Mouse (Mus musculus): Measurements from ENCODE around the gene Patz1. TPM values are rescaled to one million over a fixed set of nuclear protein-coding genes. Genes with fewer than 3 reads are reported as not detected.
A peak's percentile ranks its signal among the peaks of the same experiment; 100 is the strongest.

Gene Patz1
- polyA plus RNA-seq (2015; fragmentation: Nextera tagmentation; extraction: Ambion mirVana) = 94.6 and 106 TPM in 2 replicates

DNA sequence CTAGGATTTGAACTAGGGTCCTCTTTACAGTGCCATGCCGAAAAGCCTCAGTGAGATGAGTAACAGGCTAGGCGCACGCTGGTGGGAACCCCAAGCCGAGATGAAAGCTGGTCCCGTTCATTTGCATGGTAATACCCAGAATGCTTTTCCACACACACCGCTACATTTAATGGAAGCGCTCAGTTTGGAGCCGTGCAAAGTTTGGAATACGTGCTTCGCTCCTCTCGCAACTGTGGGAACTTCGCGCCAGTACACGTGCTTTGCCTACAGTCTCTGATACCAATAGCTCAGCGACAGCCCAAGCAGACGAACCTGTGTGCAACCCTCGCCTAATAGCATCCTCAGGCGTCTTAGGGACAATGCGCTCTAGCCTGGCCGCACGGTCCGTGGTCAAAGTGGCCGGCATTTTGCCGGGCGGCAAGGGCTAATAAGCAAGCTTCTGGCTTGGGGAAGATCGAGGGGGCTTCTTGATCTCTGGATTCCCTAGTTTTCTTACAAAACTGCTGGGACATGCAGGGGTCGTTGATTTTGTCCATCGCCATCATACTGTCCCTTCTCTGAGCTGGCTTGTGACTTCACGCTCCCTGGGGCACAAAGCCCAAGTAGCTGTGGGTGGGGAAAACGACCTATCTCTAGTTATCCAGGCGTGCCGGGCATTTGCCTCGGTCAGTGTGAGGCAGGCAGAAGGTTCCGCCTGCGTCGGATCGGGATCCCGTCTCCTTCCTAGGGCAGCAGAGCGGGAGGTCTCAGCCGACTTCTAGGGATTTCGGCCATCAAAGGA is at the start of gene Patz1:
Gene Patz1, plus strand, starts transcription at position 354 of the 781 bp plus-strand sequence.
- H3K4me1 ChIP-seq (replicated peaks) = peaks cover 26% of the 10 kb centered on the region
- peak within 1 kb of the TSS; percentile 89 for H3K4me3 ChIP-seq (replicated peaks)
- WGBS = under 1% methylated on average over 41 of the region's 41 CpGs
- H3K27me3 ChIP-seq = no peaks in the 10 kb centered on the region
- H3K36me3 ChIP-seq = 0 out of 2 replicates have a peak, but pooled peaks cover 3% of the 10 kb centered on the region
- peak within 1 kb of the TSS; percentile 100 for H3K27ac ChIP-seq
- H3K4me2 ChIP-seq (replicated peaks) = peak within 1 kb of the TSS; percentile 89
- H3K9ac ChIP-seq (replicated peaks) = peak within 1 kb of the TSS; percentile 97
- peak; percentile 43; the same call in 1 of the 2 replicates for ATAC-seq
- H3K9me3 ChIP-seq = no peaks in the 10 kb centered on the region

DNA sequence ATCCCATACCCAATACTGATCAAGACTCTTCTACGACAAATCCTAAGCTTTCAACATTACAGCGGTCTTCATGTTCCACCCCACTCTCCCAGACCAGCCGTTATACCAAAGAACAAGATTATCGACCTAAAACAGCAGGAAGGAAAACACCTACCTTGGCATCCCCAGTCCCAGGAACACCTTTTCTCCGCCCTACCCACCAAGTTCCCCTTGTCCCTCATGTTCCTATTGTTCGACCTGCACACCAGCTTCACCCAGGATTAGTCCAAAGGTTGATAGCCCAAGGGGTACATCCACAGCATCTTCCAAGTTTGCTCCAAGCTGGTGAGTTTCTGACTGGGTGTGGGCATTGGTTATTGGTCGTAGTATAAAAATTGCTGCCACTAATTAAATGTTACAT is 46.3 kb upstream of the Patz1 start:
- Histone ChIP-seq H3K4me1 (replicated peaks) (no peaks in the 10 kb centered on the region), H3K4me2 (replicated peaks) (no peak overlapping the region), H3K36me3 (peaks cover 88% of the 10 kb centered on the region), H3K9me3 (no peaks in the 10 kb centered on the region), H3K4me3 (replicated peaks) (no peak overlapping the region), H3K27me3 (no peaks in the 10 kb centered on the region), H3K9ac (replicated peaks) (no peak overlapping the region), H3K27ac (no peak overlapping the region)
- ATAC-seq = no peak
- 95% methylated on average over 7 of the region's 7 CpGs for WGBS

DNA sequence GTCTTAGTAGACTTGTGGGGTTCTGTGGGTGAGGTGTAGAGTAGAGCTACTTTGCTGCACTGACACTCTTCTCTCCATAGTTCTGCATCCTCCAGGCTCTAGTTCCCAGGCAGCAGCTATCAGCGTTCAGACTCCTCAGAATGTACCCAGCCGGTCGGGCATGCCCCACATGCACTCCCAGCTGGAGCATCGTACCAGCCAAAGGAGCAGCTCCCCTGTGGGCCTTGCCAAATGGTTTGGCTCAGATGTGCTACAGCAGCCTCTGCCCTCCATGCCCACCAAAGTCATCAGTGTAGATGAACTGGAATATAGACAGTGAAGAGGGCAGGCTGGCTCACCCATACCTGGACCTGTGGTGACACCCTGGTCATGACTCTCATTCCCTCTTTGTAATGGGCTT is 44.9 kb upstream of the Patz1 start:
- Histone ChIP-seq H3K36me3 (peaks cover 89% of the 10 kb centered on the region), H3K4me2 (replicated peaks) (no peak overlapping the region), H3K9ac (replicated peaks) (no peak overlapping the region), H3K9me3 (no peaks in the 10 kb centered on the region), H3K4me3 (replicated peaks) (no peak overlapping the region), H3K4me1 (replicated peaks) (no peaks in the 10 kb centered on the region), H3K27me3 (no peaks in the 10 kb centered on the region), H3K27ac (no peak overlapping the region)
- 85% methylated on average over 4 of the region's 4 CpGs for whole genome bisulfite sequencing
- ATAC-seq = no peak

DNA sequence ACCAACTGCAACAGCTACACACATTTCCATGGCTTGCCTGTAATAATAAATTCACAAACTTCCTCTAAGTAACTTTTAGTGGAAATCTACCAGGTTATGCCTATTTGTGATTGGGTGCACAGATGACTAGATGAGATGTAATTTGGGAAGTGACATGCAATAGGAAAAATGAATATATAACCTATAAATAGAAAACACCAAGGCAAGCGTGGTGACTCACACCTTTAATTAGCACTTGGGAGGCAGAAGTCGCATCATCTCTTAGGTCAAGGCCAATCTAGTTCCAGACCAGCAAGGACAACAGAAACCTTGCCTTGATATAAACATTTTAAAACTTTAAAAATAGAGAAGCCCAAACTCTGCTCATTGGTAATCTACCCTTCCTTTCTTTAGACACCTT is 41.3 kb upstream of the Patz1 start:
- Histone ChIP-seq H3K9me3 (no peaks in the 10 kb centered on the region), H3K27me3 (no peaks in the 10 kb centered on the region), H3K27ac (no peak overlapping the region), H3K4me3 (replicated peaks) (no peak overlapping the region), H3K36me3 (peaks cover 91% of the 10 kb centered on the region), H3K4me1 (replicated peaks) (no peaks in the 10 kb centered on the region), H3K4me2 (replicated peaks) (no peak overlapping the region), H3K9ac (replicated peaks) (no peak overlapping the region)
- ATAC-seq = no peak
- 92% methylated on average over 2 of the region's 2 CpGs for WGBS

DNA sequence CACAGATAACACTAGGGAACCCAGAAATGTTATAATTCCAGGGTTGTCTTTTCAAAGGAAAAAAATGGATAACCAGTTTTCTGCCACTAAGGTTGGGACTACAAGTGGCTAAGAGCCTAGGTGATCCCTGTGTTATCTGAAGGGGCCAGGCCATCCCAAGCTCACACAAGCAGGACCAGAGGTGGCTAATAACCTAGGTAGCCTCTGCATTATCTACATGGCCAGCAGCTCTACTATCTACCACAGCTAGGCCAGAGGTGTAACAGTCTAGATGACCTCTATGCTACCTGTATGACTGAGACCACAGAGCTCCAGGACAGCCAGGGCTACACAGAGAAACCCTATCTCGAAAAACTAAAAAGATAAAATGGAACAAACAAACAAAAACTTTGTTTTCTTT is 29.1 kb upstream of the Patz1 start:
- WGBS = 94% methylated on average over 1 of the region's 1 CpGs
- Histone ChIP-seq H3K27me3 (no peaks in the 10 kb centered on the region), H3K9ac (replicated peaks) (no peak overlapping the region), H3K27ac (no peak overlapping the region), H3K36me3 (peaks cover 85% of the 10 kb centered on the region), H3K4me3 (replicated peaks) (no peak overlapping the region), H3K4me2 (replicated peaks) (no peak overlapping the region), H3K4me1 (replicated peaks) (peaks cover 17% of the 10 kb centered on the region), H3K9me3 (no peaks in the 10 kb centered on the region)
- ATAC-seq = no peak

DNA sequence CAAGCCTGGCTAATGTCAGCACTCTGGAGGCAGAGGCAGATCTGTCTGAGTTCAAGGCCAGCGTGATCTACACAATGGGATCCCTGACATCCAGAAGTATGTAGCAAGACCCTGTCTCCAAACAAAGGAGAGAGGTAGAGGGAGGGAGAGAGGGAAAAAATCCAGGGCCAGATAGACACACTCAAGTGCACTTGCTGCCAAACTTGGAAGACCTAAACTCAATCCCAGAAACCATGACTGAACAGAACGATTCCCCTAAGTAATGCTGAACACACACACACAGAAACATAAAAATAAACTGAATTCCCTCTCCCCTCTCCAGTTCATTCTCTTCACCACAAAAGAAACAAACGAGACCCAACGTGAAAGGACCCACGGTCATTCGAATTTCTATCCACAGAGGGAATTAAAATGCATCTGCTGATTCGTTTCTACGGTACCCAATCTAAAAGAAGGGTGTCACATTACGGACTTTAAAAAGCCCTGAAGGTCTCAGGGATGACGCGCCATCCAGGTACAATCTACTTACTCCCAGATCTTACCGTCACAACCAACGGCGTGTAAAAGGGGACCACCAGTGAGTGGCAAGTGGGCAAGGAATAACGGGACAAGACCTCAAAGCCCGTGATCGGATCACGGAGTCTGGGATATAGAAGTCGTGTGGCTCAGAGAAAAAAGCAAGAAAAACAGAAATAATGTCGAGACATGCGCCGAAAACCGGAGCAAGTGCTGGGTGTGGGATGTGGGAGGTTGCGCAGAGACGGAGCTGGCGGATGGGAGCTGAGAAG is 23.2 kb upstream of the Patz1 start:
- H3K36me3 ChIP-seq = peaks cover 31% of the 10 kb centered on the region
- peak overlapping the region; percentile 94 for H3K4me3 ChIP-seq (replicated peaks)
- no peaks in the 10 kb centered on the region for H3K27me3 ChIP-seq
- no peaks in the 10 kb centered on the region for H3K9me3 ChIP-seq
- peak overlapping the region; percentile 84 for H3K4me2 ChIP-seq (replicated peaks)
- peaks cover 33% of the 10 kb centered on the region for H3K4me1 ChIP-seq (replicated peaks)
- H3K9ac ChIP-seq (replicated peaks) = peak overlapping the region; percentile 100
- WGBS = under 1% methylated on average over 26 of the region's 26 CpGs
- peak overlapping the region; percentile 95 for H3K27ac ChIP-seq
- ATAC-seq = no peak; the same call in 1 of the 2 replicates

DNA sequence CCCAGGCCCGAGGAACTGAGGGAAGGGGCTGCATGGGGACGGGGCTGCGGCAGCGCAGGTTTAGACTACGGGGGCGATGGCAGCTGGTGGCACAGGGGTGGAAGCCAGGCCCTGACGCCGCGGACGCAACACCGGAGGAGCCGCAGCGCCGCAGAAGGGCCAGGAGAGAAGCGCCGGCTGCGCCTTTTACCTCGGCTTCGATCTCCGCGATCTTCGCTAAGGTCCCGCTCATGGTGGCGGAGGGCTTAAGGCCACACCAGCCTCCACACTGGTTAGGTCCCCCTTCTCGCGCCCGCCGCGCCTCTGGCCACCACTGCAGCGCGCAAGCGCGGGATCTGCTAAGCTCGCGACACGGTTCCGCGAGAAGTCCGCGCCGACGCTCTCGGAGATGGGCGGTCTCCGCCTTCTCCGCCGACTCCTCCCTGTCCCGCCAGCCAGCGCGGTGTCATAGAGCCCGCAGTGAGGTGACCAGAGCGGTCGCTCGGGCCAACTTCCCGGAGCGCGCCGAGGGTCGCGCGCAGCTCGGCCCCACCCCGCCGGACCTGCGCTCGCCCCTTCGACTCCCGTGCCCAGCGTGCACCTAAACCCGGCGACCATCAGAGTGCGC is 22.5 kb upstream of the Patz1 start, which contains the start of gene Drg1:
Gene Drg1, minus strand, starts transcription at position 337 of the 607 bp plus-strand sequence.
- peak; percentile 99 for ATAC-seq
- peak within 1 kb of the TSS; percentile 94 for H3K4me3 ChIP-seq (replicated peaks)
- H3K36me3 ChIP-seq = peaks cover 24% of the 10 kb centered on the region
- no peaks in the 10 kb centered on the region for H3K27me3 ChIP-seq
- H3K27ac ChIP-seq = peak within 1 kb of the TSS; percentile 95
- peaks cover 33% of the 10 kb centered on the region for H3K4me1 ChIP-seq (replicated peaks)
- WGBS = under 1% methylated on average over 69 of the region's 72 CpGs
- H3K9ac ChIP-seq (replicated peaks) = peak within 1 kb of the TSS; percentile 100
- H3K4me2 ChIP-seq (replicated peaks) = peak within 1 kb of the TSS; percentile 84
- no peaks in the 10 kb centered on the region for H3K9me3 ChIP-seq

DNA sequence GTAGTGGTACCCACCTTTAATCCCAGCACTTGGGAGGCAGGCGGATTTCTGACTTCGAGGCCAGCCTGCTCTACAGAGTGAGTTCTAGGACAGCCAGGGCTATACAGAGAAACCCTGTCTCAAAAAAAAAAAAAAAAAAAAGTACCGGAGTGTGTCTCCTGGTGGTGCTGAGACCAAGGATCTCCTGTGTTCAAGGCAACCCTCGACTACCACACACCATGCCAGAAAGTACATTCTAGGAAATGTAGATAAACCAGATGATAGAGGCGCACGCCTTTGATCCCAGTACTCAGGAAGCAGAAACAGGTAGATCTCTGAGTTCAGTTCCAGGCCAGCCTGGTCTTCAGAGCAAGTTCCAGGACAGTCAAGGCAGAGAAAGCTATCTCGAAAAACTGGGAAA is 21.5 kb upstream of the Patz1 start:
- H3K9ac ChIP-seq (replicated peaks) = peak overlapping the region; percentile 100
- H3K27me3 ChIP-seq = no peaks in the 10 kb centered on the region
- no peak for ATAC-seq
- H3K4me1 ChIP-seq (replicated peaks) = peaks cover 33% of the 10 kb centered on the region
- no peaks in the 10 kb centered on the region for H3K9me3 ChIP-seq
- 54% methylated on average over 7 of the region's 7 CpGs for whole genome bisulfite sequencing
- peak overlapping the region; percentile 94 for H3K4me3 ChIP-seq (replicated peaks)
- H3K4me2 ChIP-seq (replicated peaks) = peak overlapping the region; percentile 84
- peaks cover 15% of the 10 kb centered on the region for H3K36me3 ChIP-seq
- peak overlapping the region; percentile 95 for H3K27ac ChIP-seq

DNA sequence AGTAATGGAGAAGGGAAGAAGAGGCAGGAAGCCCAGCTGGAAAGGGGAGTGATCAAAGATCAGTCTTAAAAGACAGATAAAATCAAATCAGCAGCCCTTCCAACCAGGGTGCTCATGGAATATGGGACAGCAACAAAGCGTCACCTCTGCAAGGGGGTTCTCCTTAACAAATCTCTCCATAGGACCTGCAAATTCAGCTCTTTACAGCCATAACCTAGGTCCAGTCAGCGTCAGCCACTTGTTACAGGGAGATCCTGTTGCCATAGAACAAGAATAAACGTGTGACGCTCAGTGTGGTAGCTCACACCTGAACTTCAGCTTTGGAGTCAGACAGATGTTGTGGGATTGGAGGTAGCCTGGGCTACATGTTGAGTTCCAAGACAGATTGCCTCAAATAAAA is 19.4 kb upstream of the Patz1 start:
- Histone ChIP-seq H3K9ac (replicated peaks) (no peak overlapping the region), H3K36me3 (no peaks in the 10 kb centered on the region), H3K4me2 (replicated peaks) (no peak overlapping the region), H3K4me3 (replicated peaks) (no peak overlapping the region), H3K4me1 (replicated peaks) (peaks cover 19% of the 10 kb centered on the region), H3K27ac (no peak overlapping the region), H3K9me3 (no peaks in the 10 kb centered on the region), H3K27me3 (no peaks in the 10 kb centered on the region)
- no peak for ATAC-seq
- 40% methylated on average over 4 of the region's 4 CpGs for WGBS

DNA sequence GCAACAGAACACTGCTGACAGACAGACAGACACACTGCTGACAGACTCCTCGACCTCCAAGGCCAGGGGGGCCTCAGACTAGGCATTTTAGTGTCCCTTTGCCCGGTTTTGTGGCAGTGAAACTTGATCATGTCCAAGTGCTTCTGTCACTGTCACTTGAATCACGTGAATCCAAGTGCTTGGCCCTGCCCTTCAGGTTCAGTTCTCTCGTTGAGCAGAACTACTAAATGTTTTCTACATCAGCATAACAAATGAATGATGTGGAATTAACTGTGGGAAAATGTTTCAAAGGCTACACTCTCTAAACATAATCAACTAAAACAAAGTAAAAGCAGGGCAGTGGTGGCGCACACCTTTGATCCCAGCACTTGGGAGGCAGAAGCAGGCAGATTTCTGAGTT is 10.3 kb upstream of the Patz1 start:
- no peak overlapping the region for H3K4me3 ChIP-seq (replicated peaks)
- H3K4me2 ChIP-seq (replicated peaks) = no peak overlapping the region
- peaks cover 8% of the 10 kb centered on the region for H3K9me3 ChIP-seq
- 73% methylated on average over 5 of the region's 5 CpGs for WGBS
- no peak overlapping the region for H3K9ac ChIP-seq (replicated peaks)
- ATAC-seq = no peak
- H3K4me1 ChIP-seq (replicated peaks) = no peaks in the 10 kb centered on the region
- H3K27me3 ChIP-seq = no peaks in the 10 kb centered on the region
- no peaks in the 10 kb centered on the region for H3K36me3 ChIP-seq
- H3K27ac ChIP-seq = no peak overlapping the region

DNA sequence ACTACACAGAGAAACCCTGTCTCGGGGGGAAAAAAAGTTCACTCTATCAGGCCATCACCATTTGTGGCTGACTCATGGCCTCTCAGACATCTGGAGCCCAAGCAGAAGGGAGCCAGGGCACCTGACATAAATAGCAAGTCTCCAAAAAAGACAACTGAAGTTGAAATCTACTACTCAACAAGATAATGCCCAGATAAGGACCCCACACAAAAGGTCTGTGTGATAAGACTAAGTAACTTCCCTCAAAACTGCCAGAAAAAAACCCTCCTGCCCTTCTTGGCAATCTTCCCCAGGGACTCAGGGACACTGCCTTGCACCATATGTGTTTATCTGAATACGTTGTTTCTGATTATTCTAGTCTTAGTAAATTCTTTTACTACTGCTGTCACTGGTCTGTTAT is 8.9 kb upstream of the Patz1 start:
- H3K9ac ChIP-seq (replicated peaks) = no peak overlapping the region
- no peak overlapping the region for H3K4me3 ChIP-seq (replicated peaks)
- no peaks in the 10 kb centered on the region for H3K27me3 ChIP-seq
- no peak overlapping the region for H3K27ac ChIP-seq
- H3K36me3 ChIP-seq = no peaks in the 10 kb centered on the region
- H3K9me3 ChIP-seq = peaks cover 8% of the 10 kb centered on the region
- H3K4me2 ChIP-seq (replicated peaks) = no peak overlapping the region
- no peak for ATAC-seq
- H3K4me1 ChIP-seq (replicated peaks) = no peaks in the 10 kb centered on the region
- WGBS = 77% methylated on average over 2 of the region's 2 CpGs

DNA sequence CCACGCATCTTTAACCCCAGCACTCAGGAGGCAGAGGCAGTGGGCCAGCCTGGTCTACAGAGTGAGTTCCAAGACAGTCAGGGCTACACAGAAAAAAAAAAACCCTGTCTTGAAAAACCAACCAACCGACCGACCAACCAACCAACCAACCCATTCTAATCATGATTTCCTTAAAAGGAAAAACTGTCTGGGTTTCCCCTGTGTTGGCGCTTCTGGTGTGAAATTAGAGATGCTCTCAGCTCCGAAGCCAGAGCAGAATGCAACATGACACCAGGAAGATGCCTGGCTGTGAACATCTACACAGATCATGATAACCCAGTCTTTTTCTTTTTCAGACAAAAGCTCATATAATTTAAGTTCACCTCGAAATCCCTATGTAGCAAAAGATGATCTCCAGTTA is 5.8 kb upstream of the Patz1 start:
- H3K4me1 ChIP-seq (replicated peaks) = peaks cover 10% of the 10 kb centered on the region
- H3K4me3 ChIP-seq (replicated peaks) = no peak overlapping the region
- 89% methylated on average over 6 of the region's 6 CpGs for WGBS
- no peak overlapping the region for H3K9ac ChIP-seq (replicated peaks)
- H3K4me2 ChIP-seq (replicated peaks) = no peak overlapping the region
- no peaks in the 10 kb centered on the region for H3K36me3 ChIP-seq
- no peak overlapping the region for H3K27ac ChIP-seq
- no peaks in the 10 kb centered on the region for H3K27me3 ChIP-seq
- no peak for ATAC-seq
- H3K9me3 ChIP-seq = peaks cover 8% of the 10 kb centered on the region
